Mouse (Mus musculus): ENCODE results near the gene 2510009E07Rik. TPM values are rescaled to one million over a fixed set of nuclear protein-coding genes. Genes with fewer than 3 reads are reported as not detected.
A peak's percentile ranks its signal among the peaks of the same experiment; 100 is the strongest.
"Not testable (repeated sequence)": the region's sequence is repeated elsewhere in the genome, so short reads cannot be mapped to it uniquely, and the experiment has no call there.

The 2510009E07Rik gene
- total and polyA plus RNA-seq, 2 experiments = 3.7 to 6.9 TPM

DNA sequence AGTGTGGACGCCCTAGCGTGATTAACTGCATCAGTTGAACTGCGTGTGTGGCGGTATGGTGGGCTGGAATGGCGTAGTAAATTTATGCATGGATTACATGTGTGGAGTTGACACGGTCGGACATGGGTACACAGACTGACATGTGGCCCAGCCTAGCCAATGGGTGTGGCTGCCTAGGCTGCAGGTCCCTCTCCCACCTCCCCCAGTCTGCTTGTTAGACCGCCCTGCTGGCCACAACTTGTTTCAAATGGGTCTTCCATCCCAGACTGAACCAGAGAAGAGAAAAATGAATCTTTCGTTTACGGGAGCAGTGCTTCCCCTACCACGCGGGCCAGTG, 745 bp upstream of the 2510009E07Rik start:
- H3K27ac ChIP-seq (replicated peaks; ENCODE audit: insufficient read depth, low read depth, low read length) = no peak overlapping the region
- DNase-seq (ENCODE audit: extremely low read depth, low read depth, low spot score) = peak; percentile 19
- peak overlapping the region; percentile 63 for H3K9ac ChIP-seq (ENCODE audit: low read depth, low read length)
- H3K27me3 ChIP-seq (ENCODE audit: control insufficient read depth, insufficient read depth, low read length) = no peaks in the 10 kb centered on the region
- 10% methylated on average over 12 of the region's 12 CpGs for WGBS
- H3K4me1 ChIP-seq (ENCODE audit: control insufficient read depth, insufficient read depth, low read length) = peaks cover 2% of the 10 kb centered on the region; the same call in 1 of the 2 replicates
- TF ChIP-seq CTCF (IDR thresholded peaks at IDR 0.05; ENCODE audit: low read depth, low read length) (0 out of 2 replicates have a peak, but pooled peaks have one; percentile 7), POLR2A (IDR thresholded peaks at IDR 0.05; ENCODE audit: extremely low read depth, insufficient read depth, low read length) (no peak)
- no peaks in the 10 kb centered on the region for H3K36me3 ChIP-seq (ENCODE audit: control insufficient read depth, insufficient read depth, low read length)
- H3K79me2 ChIP-seq (ENCODE audit: control insufficient read depth, insufficient read depth, low read length) = no peaks in the 10 kb centered on the region
- peak overlapping the region; percentile 59 for H3K4me3 ChIP-seq (ENCODE audit: insufficient read depth, low read depth, low read length)

DNA sequence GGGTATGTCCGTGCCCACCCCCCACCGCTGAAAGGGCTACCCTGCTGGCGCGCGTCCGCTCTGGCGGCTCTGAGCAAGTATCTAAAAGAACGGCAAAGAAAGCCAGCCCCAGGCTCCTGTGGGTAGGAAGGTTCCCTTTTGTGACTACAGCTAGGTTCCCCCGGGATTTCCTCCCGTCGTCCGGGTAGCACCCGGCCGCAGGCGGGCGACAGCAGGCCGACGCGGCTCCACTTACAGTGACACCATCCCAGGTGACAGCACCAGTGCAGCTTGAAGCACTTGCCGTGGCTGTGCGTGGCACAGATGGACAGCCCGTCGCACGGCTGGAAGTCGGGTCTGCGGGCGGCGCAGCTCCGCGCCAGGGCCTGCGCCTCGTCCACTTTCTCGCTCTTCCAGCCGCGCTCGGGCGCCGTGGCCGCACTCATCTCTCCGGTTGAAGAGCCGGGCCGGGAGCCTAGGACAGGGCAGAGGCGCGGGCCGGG, 443 bp downstream of the 2510009E07Rik start:
- TF ChIP-seq CTCF (IDR thresholded peaks at IDR 0.05; ENCODE audit: low read depth, low read length) (no peak), POLR2A (IDR thresholded peaks at IDR 0.05; ENCODE audit: extremely low read depth, insufficient read depth, low read length) (no peak)
- Histone ChIP-seq H3K27me3 (ENCODE audit: control insufficient read depth, insufficient read depth, low read length) (no peaks in the 10 kb centered on the region), H3K4me3 (ENCODE audit: insufficient read depth, low read depth, low read length) (peak overlapping the region; percentile 59), H3K4me1 (ENCODE audit: control insufficient read depth, insufficient read depth, low read length) (peaks cover 2% of the 10 kb centered on the region; the same call in 1 of the 2 replicates), H3K9ac (ENCODE audit: low read depth, low read length) (peak overlapping the region; percentile 59), H3K36me3 (ENCODE audit: control insufficient read depth, insufficient read depth, low read length) (no peaks in the 10 kb centered on the region; the same call in 1 of the 2 replicates), H3K79me2 (ENCODE audit: control insufficient read depth, insufficient read depth, low read length) (peaks cover 2% of the 10 kb centered on the region; the same call in 1 of the 2 replicates), H3K27ac (replicated peaks; ENCODE audit: insufficient read depth, low read depth, low read length) (peak overlapping the region; percentile 3)
- under 1% methylated on average over 45 of the region's 45 CpGs for WGBS
- peak; percentile 19 for DNase-seq (ENCODE audit: extremely low read depth, low read depth, low spot score)

DNA sequence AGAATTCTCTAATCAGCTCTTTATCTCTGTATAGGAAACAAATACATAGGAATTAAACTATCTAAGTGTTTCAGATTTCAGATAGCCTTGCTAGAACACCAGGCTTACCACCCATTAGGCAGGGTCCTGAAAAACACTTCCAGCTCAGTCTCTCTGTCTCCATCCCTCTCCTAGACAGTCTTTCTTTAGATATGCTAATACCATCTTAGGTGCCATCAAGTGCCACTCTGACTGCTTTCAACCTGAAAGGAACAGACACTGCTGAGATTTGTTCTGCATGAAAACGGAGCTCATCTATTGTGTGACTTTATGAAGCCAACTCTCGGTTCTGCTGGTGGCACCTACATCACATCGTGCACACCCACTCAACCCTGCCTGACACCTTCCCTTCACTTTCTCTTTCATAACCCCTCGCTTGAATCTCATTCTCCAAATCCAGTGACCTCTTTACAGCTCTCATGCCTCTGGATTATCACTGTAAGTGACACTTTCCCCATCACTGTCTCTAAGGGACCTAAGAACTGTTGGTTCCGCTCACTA, 4.2 kb downstream of the 2510009E07Rik start:
- no peaks in the 10 kb centered on the region for H3K27me3 ChIP-seq (ENCODE audit: control insufficient read depth, insufficient read depth, low read length)
- H3K36me3 ChIP-seq (ENCODE audit: control insufficient read depth, insufficient read depth, low read length) = no peaks in the 10 kb centered on the region; the same call in none of the 2 replicates
- no peak for TF ChIP-seq POLR2A (IDR thresholded peaks at IDR 0.05; ENCODE audit: extremely low read depth, insufficient read depth, low read length)
- no peak for TF ChIP-seq CTCF (IDR thresholded peaks at IDR 0.05; ENCODE audit: low read depth, low read length)
- H3K27ac ChIP-seq (replicated peaks; ENCODE audit: insufficient read depth, low read depth, low read length) = no peak overlapping the region
- H3K4me1 ChIP-seq (ENCODE audit: control insufficient read depth, insufficient read depth, low read length) = peaks cover 2% of the 10 kb centered on the region; the same call in 1 of the 2 replicates
- H3K79me2 ChIP-seq (ENCODE audit: control insufficient read depth, insufficient read depth, low read length) = peaks cover 3% of the 10 kb centered on the region; the same call in 1 of the 2 replicates
- H3K4me3 ChIP-seq (ENCODE audit: insufficient read depth, low read depth, low read length) = no peak overlapping the region
- no peak for DNase-seq (ENCODE audit: extremely low read depth, low read depth, low spot score)
- H3K9ac ChIP-seq (ENCODE audit: low read depth, low read length) = no peak overlapping the region
- 68% methylated on average over 5 of the region's 5 CpGs for WGBS

DNA sequence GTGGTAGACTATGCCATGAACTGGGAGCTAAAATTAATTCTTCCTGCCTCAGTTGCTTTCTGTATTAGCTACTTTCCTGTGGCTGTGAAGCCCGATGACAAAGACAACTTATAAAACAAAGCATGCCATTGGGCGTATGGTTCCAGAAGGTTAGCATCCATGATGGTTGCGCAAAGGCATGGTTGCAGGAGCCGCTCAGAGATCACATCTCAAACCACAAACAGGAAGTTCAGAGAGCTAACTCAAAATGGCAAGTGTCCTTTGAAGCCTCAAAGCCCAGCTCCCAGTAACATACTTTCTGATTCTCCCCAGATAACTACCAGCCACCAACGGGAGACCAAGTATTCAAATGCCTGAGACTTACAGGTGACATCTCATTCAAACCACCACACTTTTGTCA, 5.3 kb downstream of the 2510009E07Rik start:
- H3K79me2 ChIP-seq (ENCODE audit: control insufficient read depth, insufficient read depth, low read length) = peaks cover 3% of the 10 kb centered on the region; the same call in 1 of the 2 replicates
- H3K36me3 ChIP-seq (ENCODE audit: control insufficient read depth, insufficient read depth, low read length) = no peaks in the 10 kb centered on the region; the same call in none of the 2 replicates
- no peak for TF ChIP-seq CTCF (IDR thresholded peaks at IDR 0.05; ENCODE audit: low read depth, low read length)
- TF ChIP-seq POLR2A (IDR thresholded peaks at IDR 0.05; ENCODE audit: extremely low read depth, insufficient read depth, low read length) = no peak
- no peak overlapping the region for H3K9ac ChIP-seq (ENCODE audit: low read depth, low read length)
- H3K4me3 ChIP-seq (ENCODE audit: insufficient read depth, low read depth, low read length) = no peak overlapping the region
- no peaks in the 10 kb centered on the region for H3K27me3 ChIP-seq (ENCODE audit: control insufficient read depth, insufficient read depth, low read length)
- WGBS = 79% methylated on average over 5 of the region's 5 CpGs
- no peak overlapping the region for H3K27ac ChIP-seq (replicated peaks; ENCODE audit: insufficient read depth, low read depth, low read length)
- no peak for DNase-seq (ENCODE audit: extremely low read depth, low read depth, low spot score)
- H3K4me1 ChIP-seq (ENCODE audit: control insufficient read depth, insufficient read depth, low read length) = peaks cover 2% of the 10 kb centered on the region; the same call in 1 of the 2 replicates

DNA sequence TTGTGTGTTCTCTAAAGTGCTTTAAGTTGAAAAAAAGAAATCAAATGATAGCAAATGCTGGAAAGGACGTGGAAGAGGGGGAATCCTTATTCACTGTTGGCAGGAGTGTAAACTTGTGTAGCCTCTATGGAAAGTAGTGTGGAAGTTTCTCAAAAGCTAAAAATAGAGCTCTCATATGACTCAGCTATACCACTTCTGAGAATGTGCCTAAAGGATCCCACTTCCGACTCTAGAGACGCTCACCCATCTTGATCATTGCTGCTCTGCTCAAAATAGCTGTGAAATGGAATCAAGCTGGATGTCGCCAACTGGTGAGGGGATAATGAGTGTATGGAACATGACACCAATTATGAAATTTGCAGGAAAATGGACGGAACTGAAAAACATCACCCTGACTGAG, 7.1 kb downstream of the 2510009E07Rik start:
- no peak overlapping the region for H3K4me3 ChIP-seq (ENCODE audit: insufficient read depth, low read depth, low read length)
- no peak for DNase-seq (ENCODE audit: extremely low read depth, low read depth, low spot score)
- 89% methylated on average over 5 of the region's 5 CpGs for WGBS
- no peaks in the 10 kb centered on the region; the same call in none of the 2 replicates for H3K36me3 ChIP-seq (ENCODE audit: control insufficient read depth, insufficient read depth, low read length)
- peaks cover 2% of the 10 kb centered on the region; the same call in 1 of the 2 replicates for H3K4me1 ChIP-seq (ENCODE audit: control insufficient read depth, insufficient read depth, low read length)
- no peaks in the 10 kb centered on the region for H3K27me3 ChIP-seq (ENCODE audit: control insufficient read depth, insufficient read depth, low read length)
- no peak for TF ChIP-seq CTCF (IDR thresholded peaks at IDR 0.05; ENCODE audit: low read depth, low read length)
- H3K79me2 ChIP-seq (ENCODE audit: control insufficient read depth, insufficient read depth, low read length) = peaks cover 3% of the 10 kb centered on the region; the same call in 1 of the 2 replicates
- no peak overlapping the region for H3K9ac ChIP-seq (ENCODE audit: low read depth, low read length)
- H3K27ac ChIP-seq (replicated peaks; ENCODE audit: insufficient read depth, low read depth, low read length) = no peak overlapping the region

DNA sequence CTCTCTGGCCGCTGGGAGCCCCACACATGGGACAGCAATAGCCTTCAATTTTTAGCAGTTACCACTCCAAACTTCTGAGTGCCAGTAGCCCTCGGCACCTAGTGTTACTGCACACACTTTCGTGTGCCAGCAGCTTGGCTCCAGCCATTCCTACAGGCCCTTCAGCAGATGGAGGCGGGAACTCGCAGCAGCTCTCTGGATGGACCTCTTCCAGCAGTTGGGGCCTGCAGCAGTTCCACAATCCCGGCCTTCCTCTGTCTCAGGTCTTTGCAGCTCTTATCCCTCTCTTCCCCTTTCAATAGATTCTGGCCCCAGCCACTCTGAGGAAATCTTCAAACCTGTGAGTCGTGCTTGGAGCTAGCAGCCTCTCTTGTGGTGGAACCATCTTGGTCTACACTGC, 17.7 kb downstream of the 2510009E07Rik start:
- no peak overlapping the region for H3K4me3 ChIP-seq (ENCODE audit: insufficient read depth, low read depth, low read length)
- 88% methylated on average over 7 of the region's 7 CpGs for WGBS
- no peak for DNase-seq (ENCODE audit: extremely low read depth, low read depth, low spot score)
- H3K79me2 ChIP-seq (ENCODE audit: control insufficient read depth, insufficient read depth, low read length) = no peaks in the 10 kb centered on the region
- no peak overlapping the region for H3K9ac ChIP-seq (ENCODE audit: low read depth, low read length)
- H3K27me3 ChIP-seq (ENCODE audit: control insufficient read depth, insufficient read depth, low read length) = no peaks in the 10 kb centered on the region
- TF ChIP-seq CTCF (IDR thresholded peaks at IDR 0.05; ENCODE audit: low read depth, low read length) (no peak), POLR2A (IDR thresholded peaks at IDR 0.05; ENCODE audit: extremely low read depth, insufficient read depth, low read length) (no peak)
- H3K27ac ChIP-seq (replicated peaks; ENCODE audit: insufficient read depth, low read depth, low read length) = no peak overlapping the region
- no peaks in the 10 kb centered on the region; the same call in 1 of the 2 replicates for H3K4me1 ChIP-seq (ENCODE audit: control insufficient read depth, insufficient read depth, low read length)
- H3K36me3 ChIP-seq (ENCODE audit: control insufficient read depth, insufficient read depth, low read length) = peaks cover 3% of the 10 kb centered on the region; the same call in 1 of the 2 replicates

DNA sequence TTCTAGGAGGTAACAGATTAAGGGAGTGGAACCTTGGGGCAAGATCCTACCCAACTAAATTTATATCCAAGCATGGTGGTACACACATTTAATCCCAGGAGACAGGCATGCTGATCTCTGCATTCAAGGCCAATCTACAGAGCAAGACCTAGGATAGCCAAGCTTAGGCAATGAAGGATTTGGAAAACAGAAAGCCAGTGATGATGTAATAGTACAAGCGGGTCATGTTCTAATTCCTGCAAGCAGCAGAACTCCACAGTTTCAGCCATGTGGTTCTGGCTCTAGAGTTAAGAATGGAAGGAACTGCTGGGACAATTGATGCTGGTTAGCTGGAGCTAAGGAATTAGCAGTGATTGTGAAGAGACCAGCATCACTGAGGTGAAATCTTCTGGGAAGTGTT, 20.8 kb downstream of the 2510009E07Rik start:
- not testable (repeated sequence) for H3K4me3 ChIP-seq (ENCODE audit: insufficient read depth, low read depth, low read length); H3K27me3 ChIP-seq (ENCODE audit: control insufficient read depth, insufficient read depth, low read length); H3K79me2 ChIP-seq (ENCODE audit: control insufficient read depth, insufficient read depth, low read length); H3K9ac ChIP-seq (ENCODE audit: low read depth, low read length); H3K36me3 ChIP-seq (ENCODE audit: control insufficient read depth, insufficient read depth, low read length); H3K4me1 ChIP-seq (ENCODE audit: control insufficient read depth, insufficient read depth, low read length); H3K27ac ChIP-seq (replicated peaks; ENCODE audit: insufficient read depth, low read depth, low read length)
- peak; percentile 61 for DNase-seq (ENCODE audit: extremely low read depth, low read depth, low spot score)
- WGBS = 25% methylated on average over 1 of the region's 1 CpGs

DNA sequence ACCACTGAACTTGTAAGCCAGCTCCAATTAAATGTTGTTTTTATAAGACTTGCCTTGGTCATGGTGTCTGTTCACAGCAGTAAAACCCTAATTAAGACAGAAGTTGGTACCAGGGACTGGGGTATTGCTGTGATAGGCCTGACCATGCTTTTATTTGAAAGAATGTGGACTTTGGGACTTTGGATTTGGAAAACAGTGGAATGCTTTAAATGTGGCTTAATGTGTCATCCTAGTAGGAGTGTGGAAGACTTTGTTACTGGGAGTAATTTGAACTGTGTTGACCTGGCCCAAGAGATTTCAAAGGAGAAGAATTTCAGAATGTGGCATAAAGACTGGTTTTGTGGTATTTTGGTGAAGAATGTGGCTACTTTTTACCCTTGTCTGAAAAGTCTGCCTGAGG, 21.4 kb downstream of the 2510009E07Rik start:
- peak; percentile 17 for DNase-seq (ENCODE audit: extremely low read depth, low read depth, low spot score)
- H3K9ac ChIP-seq (ENCODE audit: low read depth, low read length); H3K79me2 ChIP-seq (ENCODE audit: control insufficient read depth, insufficient read depth, low read length); H3K27ac ChIP-seq (replicated peaks; ENCODE audit: insufficient read depth, low read depth, low read length); H3K4me3 ChIP-seq (ENCODE audit: insufficient read depth, low read depth, low read length); H3K4me1 ChIP-seq (ENCODE audit: control insufficient read depth, insufficient read depth, low read length); H3K27me3 ChIP-seq (ENCODE audit: control insufficient read depth, insufficient read depth, low read length); H3K36me3 ChIP-seq (ENCODE audit: control insufficient read depth, insufficient read depth, low read length): not testable (repeated sequence)
